Mouse (Mus musculus): ENCODE data around the gene Gpr63. TPM values are rescaled to one million over a fixed set of nuclear protein-coding genes. Genes with fewer than 3 reads are reported as not detected.

Gene Gpr63
- not detected in 2 replicates for total RNA-seq (2012; rRNA removed)
- not detected in 2 replicates for total RNA-seq (2014; rRNA removed)
- polyA plus RNA-seq (2012; ENCODE audit: insufficient read length, low read depth) = not detected in 2 replicates

DNA sequence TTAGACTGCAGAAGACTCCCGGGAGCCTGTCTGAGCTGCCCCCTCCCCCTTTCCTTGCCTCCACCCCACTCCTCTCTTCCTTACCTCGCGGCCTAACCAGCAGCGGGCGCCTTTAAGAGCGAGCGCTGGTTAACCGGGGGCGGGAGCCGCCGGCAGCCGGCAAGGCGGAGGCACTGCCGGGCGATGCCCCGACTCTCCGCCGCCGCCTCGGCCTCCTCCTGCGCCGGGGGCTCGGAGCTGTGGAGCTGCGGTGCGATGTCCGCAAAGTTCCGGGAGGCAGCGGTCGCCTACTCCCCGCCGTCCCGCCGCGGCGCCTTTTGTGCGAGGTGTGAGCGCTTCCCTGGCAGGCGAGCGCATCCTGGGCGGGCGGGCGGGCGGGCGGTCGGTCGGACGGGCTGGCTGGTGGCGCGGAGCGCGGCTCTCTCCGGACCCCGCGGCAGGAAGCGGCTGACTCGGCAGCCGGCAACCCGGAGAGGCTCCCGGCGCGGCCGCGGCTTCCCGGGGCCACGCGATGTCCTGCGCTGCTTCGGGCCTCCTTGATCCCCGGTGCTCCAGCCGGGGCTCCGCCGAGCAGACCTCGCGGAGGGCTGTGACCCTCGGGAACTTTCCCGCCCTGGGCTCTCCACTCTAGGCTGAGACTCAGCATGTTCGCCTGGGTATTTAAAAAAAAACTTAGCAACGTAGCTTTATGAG lies at the start of gene Gpr63:
Gene Gpr63, plus strand, starts transcription at position 109 of the 693 bp plus-strand sequence.
- Histone ChIP-seq H3K9me3 (replicated peaks; ENCODE audit: low read length) (peaks cover 4% of the 10 kb centered on the region), H3K79me2 (replicated peaks; ENCODE audit: control insufficient read depth, extremely low read depth, insufficient read depth, poor library complexity, severe bottlenecking) (no peaks in the 10 kb centered on the region), H3K4me3 (replicated peaks in 1 of 3; ENCODE audit: low read depth in 2 of 3, low read length in 2 of 3, poor library complexity in 1 of 3) (no peak within 1 kb of the TSS), H3K27ac (ENCODE audit: insufficient read depth, low read depth) (no peak within 1 kb of the TSS), H3K4me1 (ENCODE audit: control insufficient read depth in 1 of 2, insufficient read depth in 2 of 2) (no peaks in the 10 kb centered on the region), H3K9ac (ENCODE audit: insufficient read depth, low read depth) (no peak within 1 kb of the TSS), H3K4me2 (ENCODE audit: insufficient read depth, low read depth, poor library complexity, severe bottlenecking) (no peak within 1 kb of the TSS), H3K27me3 (replicated peaks) (no peaks in the 10 kb centered on the region), H3K36me3 (replicated peaks in 1 of 2; ENCODE audit: control insufficient read depth in 1 of 2, insufficient read depth in 1 of 2, low read length in 1 of 2) (no peaks in the 10 kb centered on the region)
- no peak for DNase-seq (ENCODE audit: extremely low read depth)
- TF ChIP-seq ZMIZ1 (IDR thresholded peaks at IDR 0.05; ENCODE audit: low read depth, low read length) (no peak), MEF2A (IDR thresholded peaks at IDR 0.05; ENCODE audit: borderline replicate concordance, low read depth, low read length) (no peak), MYC (IDR thresholded peaks at IDR 0.05; ENCODE audit: low read depth, low read length) (no peak), UBTF (IDR thresholded peaks at IDR 0.05; ENCODE audit: low read depth, low read length) (no peak), ZC3H11A (IDR thresholded peaks at IDR 0.05; ENCODE audit: low read depth, low read length) (no peak), NRF1 (IDR thresholded peaks at IDR 0.05; ENCODE audit: low read depth, low read length) (no peak), RCOR1 (conservative IDR thresholded peaks at IDR 0.05; ENCODE audit: low read depth, low read length) (no peak), NELFE (IDR thresholded peaks at IDR 0.05; ENCODE audit: low read depth, low read length) (no peak)
- dilution Hi-C loops (cut with MboI; ENCODE audit: extremely low pct_ligation_motif_present, extremely low pct_unique_long_range_greater_than_20kb, low sequenced_read_pairs) = no loop called here
- in situ Hi-C loops (cut with MboI; ENCODE audit: low pct_ligation_motif_present, low pct_unique_long_range_greater_than_20kb, low sequenced_read_pairs) = no loop called here

DNA sequence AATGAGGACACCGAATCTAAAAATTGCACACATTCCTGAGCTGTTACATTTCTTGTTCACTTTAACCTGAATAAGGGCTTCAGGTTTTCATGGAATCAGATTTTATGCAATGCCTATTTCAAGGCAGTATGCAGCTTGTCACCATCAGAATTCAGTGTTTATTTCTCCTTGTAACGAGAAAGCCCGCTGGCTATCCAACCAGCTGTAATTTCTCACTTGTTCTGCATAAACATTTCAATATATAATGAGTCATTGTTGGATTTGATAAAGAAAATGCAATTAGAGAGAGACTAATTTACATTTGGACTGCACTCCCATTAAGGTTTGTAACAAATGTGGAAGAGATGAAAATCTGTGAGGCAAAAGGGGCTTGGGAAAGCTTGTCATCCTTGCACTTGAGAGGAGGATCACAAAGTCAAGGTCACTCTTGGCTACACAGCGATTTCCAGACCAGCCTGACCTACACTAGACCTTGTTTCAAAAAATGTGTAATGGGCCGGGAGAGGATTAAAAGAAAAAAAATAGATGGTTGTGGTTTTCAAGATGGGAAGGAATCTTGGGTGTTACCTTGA lies 46.1 kb upstream of the Gpr63 start:
- Histone ChIP-seq H3K9ac (ENCODE audit: insufficient read depth, low read depth) (no peak overlapping the region), H3K27ac (ENCODE audit: insufficient read depth, low read depth) (no peak overlapping the region), H3K9me3 (replicated peaks; ENCODE audit: low read length) (no peaks in the 10 kb centered on the region), H3K4me3 (replicated peaks in 1 of 3; ENCODE audit: low read depth in 2 of 3, low read length in 2 of 3, poor library complexity in 1 of 3) (no peak overlapping the region), H3K4me2 (ENCODE audit: insufficient read depth, low read depth, poor library complexity, severe bottlenecking) (no peak overlapping the region), H3K27me3 (replicated peaks) (no peaks in the 10 kb centered on the region), H3K79me2 (replicated peaks; ENCODE audit: control insufficient read depth, extremely low read depth, insufficient read depth, poor library complexity, severe bottlenecking) (no peaks in the 10 kb centered on the region), H3K4me1 (ENCODE audit: control insufficient read depth in 1 of 2, insufficient read depth in 2 of 2) (no peaks in the 10 kb centered on the region), H3K36me3 (replicated peaks in 1 of 2; ENCODE audit: control insufficient read depth in 1 of 2, insufficient read depth in 1 of 2, low read length in 1 of 2) (no peaks in the 10 kb centered on the region)
- dilution Hi-C loops (cut with MboI; ENCODE audit: extremely low pct_ligation_motif_present, extremely low pct_unique_long_range_greater_than_20kb, low sequenced_read_pairs) = no loop called here
- no peak for TF ChIP-seq BHLHE40 (IDR thresholded peaks at IDR 0.05; ENCODE audit: low read depth, low read length)
- no peak for TF ChIP-seq NRF1 (IDR thresholded peaks at IDR 0.05; ENCODE audit: low read depth, low read length)
- TF ChIP-seq GABPA (IDR thresholded peaks at IDR 0.05; ENCODE audit: insufficient replicate concordance, low read depth, low read length) = no peak
- TF ChIP-seq CTCF (conservative IDR thresholded peaks at IDR 0.05 in 1 of 2, IDR thresholded peaks at IDR 0.05 in 1 of 2; ENCODE audit: low read depth in 2 of 2, low read length in 2 of 2) = no peak
- no peak for TF ChIP-seq SIN3A (IDR thresholded peaks at IDR 0.05; ENCODE audit: low read length)
- TF ChIP-seq CHD2 (IDR thresholded peaks at IDR 0.05; ENCODE audit: low read length) = no peak
- no peak for TF ChIP-seq E2F4 (IDR thresholded peaks at IDR 0.05; ENCODE audit: insufficient replicate concordance, low read depth, low read length)
- TF ChIP-seq TBP (conservative IDR thresholded peaks at IDR 0.05; ENCODE audit: low read depth, low read length) = no peak
- TF ChIP-seq JUND (conservative IDR thresholded peaks at IDR 0.05; ENCODE audit: low read depth, low read length) = no peak
- no peak for TF ChIP-seq MAZ (IDR thresholded peaks at IDR 0.05; ENCODE audit: low read depth, low read length)
- TF ChIP-seq USF2 (conservative IDR thresholded peaks at IDR 0.05; ENCODE audit: low read depth, low read length) = no peak
- TF ChIP-seq KAT2A (IDR thresholded peaks at IDR 0.05; ENCODE audit: insufficient replicate concordance, low read length) = no peak
- no peak for TF ChIP-seq CHD1 (IDR thresholded peaks at IDR 0.05; ENCODE audit: low read depth, low read length)
- no peak for DNase-seq (ENCODE audit: extremely low read depth)
- in situ Hi-C loops (cut with MboI; ENCODE audit: low pct_ligation_motif_present, low pct_unique_long_range_greater_than_20kb, low sequenced_read_pairs) = no loop called here

Measured in CH12.LX (cell line).